ENCODE assay signal across 8 mouse cellular contexts in the genomic region with DNA sequence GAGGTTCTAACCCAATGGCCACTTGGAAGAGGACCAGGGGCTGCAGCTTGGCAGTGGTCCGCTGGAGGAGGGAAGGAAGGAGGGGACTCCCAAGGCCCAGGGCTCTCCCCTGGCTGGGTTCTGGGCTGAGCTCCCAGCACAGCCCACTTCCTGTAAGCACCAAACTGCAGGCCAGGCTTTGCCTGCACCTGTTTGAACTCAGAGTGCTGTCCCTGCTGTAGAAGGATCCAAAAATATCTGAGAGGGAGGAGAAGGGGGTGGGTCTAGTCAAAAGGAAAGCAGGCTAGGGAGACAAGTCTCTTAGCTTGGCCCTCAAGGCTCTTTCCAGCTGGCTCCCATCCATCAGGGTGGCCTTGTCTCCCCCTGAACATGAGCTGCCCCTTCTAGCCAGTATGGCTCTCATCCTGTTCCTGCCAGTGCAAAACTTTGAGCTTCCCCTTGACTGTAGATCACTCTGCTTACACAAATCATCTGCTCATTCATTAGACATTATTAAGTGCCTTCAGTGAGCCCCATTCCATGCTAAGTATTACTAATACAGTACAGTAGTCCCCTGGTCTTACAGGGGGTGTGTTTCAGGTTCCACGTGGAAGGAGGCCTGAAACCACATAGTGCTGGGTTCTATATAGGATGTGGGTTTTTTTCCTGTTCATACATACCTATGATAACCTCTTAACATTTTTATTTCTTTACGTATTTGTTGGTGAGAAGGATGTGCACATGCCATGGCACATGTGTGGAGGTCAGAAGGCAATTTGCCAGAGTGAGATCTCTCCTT. TPM values are rescaled to one million over a fixed set of nuclear protein-coding genes. Genes with fewer than 3 reads are reported as not detected.
A peak's percentile ranks its signal among the peaks of the same experiment; 100 is the strongest.
DNase-seq lines count a peak whose midpoint lies in the region; ATAC-seq and TF ChIP-seq lines count a peak whose summit lies in the region.

No protein-coding gene starts in this region.

- peak overlapping the region; percentile 30; the same call in 1 of the 2 replicates for H3K27ac ChIP-seq in left cerebral cortex, adult 2 months
- H3K27ac ChIP-seq in brown adipose tissue, adult 24 weeks (replicated peaks; ENCODE audit: low read depth, low read length), result peak overlapping the region; percentile 19
- peak overlapping the region; percentile 99 for H3K27ac ChIP-seq in heart, embryonic 16.5 days (ENCODE audit: low read length)
- no peak overlapping the region for H3K27ac ChIP-seq in midbrain, embryonic 16.5 days (ENCODE audit: low read length)

- no peaks in the 10 kb centered on the region for H3K27me3 ChIP-seq in heart, embryonic 16.5 days (ENCODE audit: control insufficient read depth, insufficient read depth, low read length)
- no peaks in the 10 kb centered on the region for H3K27me3 ChIP-seq in midbrain, embryonic 16.5 days (ENCODE audit: control insufficient read depth, insufficient read depth, low read depth, low read length)

- H3K4me1 ChIP-seq in brown adipose tissue, adult 24 weeks (ENCODE audit: control insufficient read depth, insufficient read depth, insufficient read length, low read length), result peaks cover 2% of the 10 kb centered on the region; the same call in 1 of the 2 replicates
- H3K4me1 ChIP-seq in heart, embryonic 16.5 days (ENCODE audit: control insufficient read depth, insufficient read depth, low read length), result peaks cover 63% of the 10 kb centered on the region
- H3K4me1 ChIP-seq in midbrain, embryonic 16.5 days (ENCODE audit: control insufficient read depth, insufficient read depth, low read length), result no peaks in the 10 kb centered on the region

- 39% methylated on average over 3 of the region's 3 CpGs for WGBS in heart, embryonic 16.5 days
- WGBS in midbrain, embryonic 16.5 days, result 86% methylated on average over 3 of the region's 3 CpGs

- no peak overlapping the region for H3K4me3 ChIP-seq in left cerebral cortex, adult 2 months
- H3K4me3 ChIP-seq in brown adipose tissue, adult 24 weeks (ENCODE audit: insufficient read depth, low read depth, low read length), result no peak overlapping the region
- no peak overlapping the region for H3K4me3 ChIP-seq in heart, embryonic 16.5 days (ENCODE audit: low read length)
- no peak overlapping the region for H3K4me3 ChIP-seq in midbrain, embryonic 16.5 days (ENCODE audit: low read depth, low read length)

- peak; percentile 82 for ATAC-seq in heart, embryonic 16.5 days (replicated peaks; ENCODE audit: extremely low read depth, insufficient read depth, low FRiP score)
- ATAC-seq in midbrain, embryonic 16.5 days, result no peak

- no peaks in the 10 kb centered on the region for H3K36me3 ChIP-seq in heart, embryonic 16.5 days (ENCODE audit: control insufficient read depth, insufficient read depth)
- H3K36me3 ChIP-seq in midbrain, embryonic 16.5 days (ENCODE audit: control insufficient read depth, insufficient read depth, low read length), result no peaks in the 10 kb centered on the region

- H3K4me2 ChIP-seq in heart, embryonic 16.5 days (ENCODE audit: low read depth, low read length), result peak overlapping the region; percentile 35
- H3K4me2 ChIP-seq in midbrain, embryonic 16.5 days (ENCODE audit: low read length), result no peak overlapping the region

- intact Hi-C loops in left cerebral cortex, adult 2 months (cut with DNase I), result no loop called here

- peak in 1 of 2 experiments; percentile 14 for DNase-seq in left cerebral cortex, adult 2 months (ENCODE audit: extremely low spot score in 1 of 2, low spot score in 2 of 2)
- DNase-seq in left cerebral cortex, adult 11 months (ENCODE audit: low spot score), result no peak
- peak; percentile 17 to 49 for DNase-seq in layer of hippocampus, postnatal 14 days (ENCODE audit: low spot score in 2 of 2)
- DNase-seq in ovary, postnatal 36 days (ENCODE audit: low spot score), result peak; percentile 69
- DNase-seq in embryo, embryonic 11 days, result no peak

- H3K9ac ChIP-seq in heart, embryonic 16.5 days (ENCODE audit: low read length), result peak overlapping the region; percentile 58
- no peak overlapping the region for H3K9ac ChIP-seq in midbrain, embryonic 16.5 days (ENCODE audit: low read depth, low read length)

- no peak for TF ChIP-seq CTCF in left cerebral cortex, adult 2 months (IDR thresholded peaks at IDR 0.05)

- H3K9me3 ChIP-seq in heart, embryonic 16.5 days (replicated peaks; ENCODE audit: control insufficient read depth, low read length), result no peaks in the 10 kb centered on the region
- H3K9me3 ChIP-seq in midbrain, embryonic 16.5 days (replicated peaks; ENCODE audit: control insufficient read depth, low read length, poor library complexity, severe bottlenecking), result no peaks in the 10 kb centered on the region

RNA-seq across cellular contexts. Expression of gene Srl, which starts 28.8 kb away (rescaled TPM):
- 1 to 10 TPM; 5.1 to 5.9 TPM for total RNA-seq in left cerebral cortex, adult 2 months (2021)
- 17.3 and 26.8 TPM in 2 replicates for polyA plus RNA-seq in brown adipose tissue, adult 24 weeks (2012; ENCODE audit: insufficient read depth, insufficient read length, missing spikeins)
- 280 and 289 TPM in 2 replicates for polyA plus RNA-seq in heart, embryonic 16.5 days (2015; fragmentation: Nextera tagmentation; extraction: Ambion mirVana)
- 10 to 100 TPM; 24.0 to 24.2 TPM for total RNA-seq in layer of hippocampus, postnatal 14 days (2021)
- 23.0 and 27.4 TPM in 2 replicates for polyA plus RNA-seq in midbrain, embryonic 16.5 days (2015; fragmentation: Nextera tagmentation; extraction: Ambion mirVana)

RNA-seq across cellular contexts. Expression of gene Tfap4, which starts 46.8 kb away (rescaled TPM):
- 1 to 10 TPM; 2.9 to 4.3 TPM for total RNA-seq in left cerebral cortex, adult 2 months (2021)
- 3.2 and 3.3 TPM in 2 replicates for polyA plus RNA-seq in brown adipose tissue, adult 24 weeks (2012; ENCODE audit: insufficient read depth, insufficient read length, missing spikeins)
- 5.6 and 8.1 TPM in 2 replicates for polyA plus RNA-seq in heart, embryonic 16.5 days (2015; fragmentation: Nextera tagmentation; extraction: Ambion mirVana)
- 1 to 10 TPM; 3.2 to 4.5 TPM for total RNA-seq in layer of hippocampus, postnatal 14 days (2021)
- polyA plus RNA-seq in midbrain, embryonic 16.5 days (2015; fragmentation: Nextera tagmentation; extraction: Ambion mirVana), result 8.0 and 9.1 TPM in 2 replicates

Comparison
In these comparisons a context has a peak if more than half of its experiments do, and no peak if none do; other contexts are left out.
1. DNase-seq: peak in layer of hippocampus, postnatal 14 days (2 of 2) and ovary, postnatal 36 days (single experiment); none in left cerebral cortex, adult 11 months (single experiment) and embryo, embryonic 11 days (single experiment).